Mouse (Mus musculus) gastrocnemius, adult 2 months (tissue): ENCODE results near the gene Spopl. TPM values are rescaled to one million over a fixed set of nuclear protein-coding genes. Genes with fewer than 3 reads are reported as not detected.
A peak's percentile ranks its signal among the peaks of the same experiment; 100 is the strongest.
"Not testable (repeated sequence)": the region's sequence is repeated elsewhere in the genome, so short reads cannot be mapped to it uniquely, and the experiment has no call there.

ENCODE experiments used
- DNase-seq: peaks from one replicate; pipeline ENCODE4 v3.0.0; 2022
- H3K27ac ChIP-seq: fragments of 200-600 bp; 2 replicates; pipeline ENCODE4 v1.8.1; 2022; ENCODE audit warnings: mild to moderate bottlenecking
- H3K4me3 ChIP-seq: fragments of 200-600 bp; 2 replicates; pipeline ENCODE4 v1.8.1; 2022; ENCODE audit warnings: mild to moderate bottlenecking, moderate library complexity
- CTCF ChIP-seq: fragments of 200-600 bp; IDR thresholded peaks from 2 replicates; pipeline ENCODE4 v1.8.1; 2022; ENCODE audit warnings: antibody characterized with exemption, mild to moderate bottlenecking, moderate library complexity
- intact Hi-C: fragments of 180-260 bp; cut with DNase I; formaldehyde crosslinking; loops from one replicate; pipeline ENCODE4 v1.15.1; 2025
- long read RNA-seq, 2 experiments: library from polyadenylated mRNA; stranded (forward); transcript quantifications; one replicate each; pipeline ENCODE4 v2.0.0; 2021
- total RNA-seq, 2 experiments: library from RNA; stranded (reverse); gene quantifications; 2 replicates each; pipeline ENCODE4 v1.2.3; 2021

Gene Spopl
- total RNA-seq, result 10 to 100 TPM; 19.0 to 19.8 TPM
- long read RNA-seq, experiment 1, full-length matches to known transcripts, result 3 of 6 reads
- long read RNA-seq, experiment 1, partial matches to known transcripts, result 0 of 6 reads
- long read RNA-seq, experiment 1, other reads (novel, unspliced or antisense), result 3 of 6 reads
- long read RNA-seq, experiment 2, full-length matches to known transcripts, result 7 of 9 reads
- long read RNA-seq, experiment 2, partial matches to known transcripts, result 1 of 9 reads
- long read RNA-seq, experiment 2, other reads (novel, unspliced or antisense), result 1 of 9 reads

GRCm38 (mm10) chr2:23571302-23572156 is at the start of gene Spopl:
Gene Spopl (minus strand): TSS chr2:23572106.
- intact Hi-C loops, result no loop called here
- Histone ChIP-seq H3K4me3 (peak within 1 kb of the TSS; percentile 99), H3K27ac (peak within 1 kb of the TSS; percentile 90)
- TF ChIP-seq CTCF, result no peak
- peak; percentile 92 for DNase-seq

GRCm38 (mm10) chr2:23620128-23620527 is 48.2 kb upstream of the Spopl start:
- intact Hi-C loops, result no loop called here
- no peak for TF ChIP-seq CTCF
- no peak overlapping the region for H3K27ac ChIP-seq
- no peak for DNase-seq
- no peak overlapping the region for H3K4me3 ChIP-seq

GRCm38 (mm10) chr2:23617989-23618388 is 46.1 kb upstream of the Spopl start:
- no peak for TF ChIP-seq CTCF
- Histone ChIP-seq H3K27ac (no peak overlapping the region), H3K4me3 (no peak overlapping the region)
- DNase-seq, result no peak
- intact Hi-C loops, result no loop called here

GRCm38 (mm10) chr2:23605391-23605790 is 33.5 kb upstream of the Spopl start:
- intact Hi-C loops, result no loop called here
- TF ChIP-seq CTCF, result no peak
- no peak for DNase-seq
- Histone ChIP-seq H3K4me3 (no peak overlapping the region), H3K27ac (no peak overlapping the region)

- TF ChIP-seq CTCF, result peak; percentile 13; the same call in 1 of the 2 replicates
- no peak overlapping the region for H3K27ac ChIP-seq
- intact Hi-C loops, result no loop called here
- no peak overlapping the region for H3K4me3 ChIP-seq
- DNase-seq, result no peak
These were observed 16.9 kb upstream of the Spopl start for GRCm38 (mm10) chr2:23588769-23589168.

DNA sequence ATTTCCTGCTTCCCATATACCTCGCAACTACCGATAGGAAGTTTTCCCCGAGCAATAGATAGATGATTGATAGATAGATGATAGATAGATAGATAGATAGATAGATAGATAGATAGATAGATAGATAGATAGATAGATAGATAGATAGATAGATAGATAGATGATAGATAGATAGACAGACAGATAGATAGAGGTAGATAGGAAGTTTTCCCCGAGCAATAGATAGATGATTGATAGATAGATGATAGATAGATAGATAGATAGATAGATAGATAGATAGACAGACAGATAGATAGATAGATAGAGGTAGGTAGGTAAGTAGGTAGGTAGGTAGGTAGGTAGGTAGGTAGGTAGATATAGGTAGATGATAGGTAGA is 239 bp upstream of the Spopl start:
- Histone ChIP-seq H3K4me3 (peak overlapping the region; percentile 99), H3K27ac (peak overlapping the region; percentile 90)
- DNase-seq, intact Hi-C loops: not testable (repeated sequence)

GRCm38 (mm10) chr2:23570563-23570962 is 1.3 kb downstream of the Spopl start:
- TF ChIP-seq CTCF, result no peak
- Histone ChIP-seq H3K4me3 (peak overlapping the region; percentile 99), H3K27ac (no peak overlapping the region)
- intact Hi-C loops, result no loop called here
- no peak for DNase-seq

DNA sequence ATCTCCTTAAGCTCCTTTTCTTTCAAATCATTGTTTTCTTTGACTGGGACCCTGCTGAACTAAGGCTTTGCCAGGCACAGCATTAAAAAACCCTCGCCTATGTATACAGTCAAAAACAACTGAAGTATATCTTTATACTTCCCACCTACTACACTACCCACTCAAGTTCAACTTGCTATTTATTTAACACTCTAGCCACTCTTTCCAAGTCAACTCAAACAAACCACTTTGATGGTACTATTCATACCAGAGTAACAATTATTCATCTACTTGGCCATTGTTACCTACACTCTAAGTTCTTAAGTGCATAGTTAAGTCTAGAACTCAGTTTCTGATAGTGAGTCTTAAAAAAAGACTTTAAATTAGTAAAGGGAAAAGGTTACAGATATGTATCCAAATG is 3.1 kb downstream of the Spopl start:
- DNase-seq, result no peak
- no peak overlapping the region for H3K27ac ChIP-seq
- no peak overlapping the region for H3K4me3 ChIP-seq
- intact Hi-C loops, result no loop called here
- no peak for TF ChIP-seq CTCF

- intact Hi-C loops, result no loop called here
- no peak for DNase-seq
- no peak for TF ChIP-seq CTCF
These were observed 6.7 kb downstream of the Spopl start for GRCm38 (mm10) chr2:23565081-23565801.

GRCm38 (mm10) chr2:23562898-23563297 is 9.0 kb downstream of the Spopl start:
- TF ChIP-seq CTCF, result no peak
- H3K27ac ChIP-seq, result no peak overlapping the region
- H3K4me3 ChIP-seq, result no peak overlapping the region
- intact Hi-C loops, result no loop called here
- DNase-seq, result no peak

More at GRCm38 (mm10) chr2:23565081-23565801, 6.7 kb downstream of the Spopl start:
- Histone ChIP-seq H3K4me3 (no peak overlapping the region), H3K27ac (no peak overlapping the region)

- Histone ChIP-seq H3K27ac (no peak overlapping the region), H3K4me3 (no peak overlapping the region)
- intact Hi-C loops, result no loop called here
- TF ChIP-seq CTCF, result peak; percentile 9; the same call in 1 of the 2 replicates
- no peak for DNase-seq
These were observed 12.7 kb downstream of the Spopl start for GRCm38 (mm10) chr2:23559186-23559585.

GRCm38 (mm10) chr2:23551235-23551634 is 20.7 kb downstream of the Spopl start:
- Histone ChIP-seq H3K27ac (no peak overlapping the region), H3K4me3 (no peak overlapping the region)
- intact Hi-C loops, result no loop called here
- DNase-seq, result no peak
- no peak for TF ChIP-seq CTCF

DNA sequence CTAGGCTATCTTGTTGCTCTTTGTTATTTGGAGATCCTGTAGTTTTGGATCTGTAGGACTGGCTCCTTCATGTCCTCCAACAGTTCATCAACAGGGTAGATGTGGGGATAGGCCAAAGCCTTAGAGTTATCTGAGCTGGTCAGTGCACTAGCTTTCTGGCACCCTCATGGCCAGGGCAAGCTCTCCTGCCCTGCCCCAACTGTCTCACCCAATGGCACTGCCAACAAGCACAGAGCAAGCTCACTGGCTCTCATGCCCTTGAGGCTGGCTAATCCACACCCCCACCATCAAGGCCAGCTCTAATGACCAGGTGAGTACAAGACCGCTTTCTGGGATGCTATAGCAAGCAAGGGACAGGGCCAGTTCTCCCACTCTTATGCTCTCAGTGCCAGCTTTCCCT is 24.7 kb downstream of the Spopl start:
- no peak overlapping the region for H3K27ac ChIP-seq
- no peak for TF ChIP-seq CTCF
- intact Hi-C loops, result no loop called here
- no peak overlapping the region for H3K4me3 ChIP-seq
- no peak for DNase-seq
